Mouse (Mus musculus): ENCODE results near the gene Chn1. TPM values are rescaled to one million over a fixed set of nuclear protein-coding genes. Genes with fewer than 3 reads are reported as not detected.

The Chn1 gene
- polyA plus RNA-seq, 1 experiment = 23.7 TPM

DNA sequence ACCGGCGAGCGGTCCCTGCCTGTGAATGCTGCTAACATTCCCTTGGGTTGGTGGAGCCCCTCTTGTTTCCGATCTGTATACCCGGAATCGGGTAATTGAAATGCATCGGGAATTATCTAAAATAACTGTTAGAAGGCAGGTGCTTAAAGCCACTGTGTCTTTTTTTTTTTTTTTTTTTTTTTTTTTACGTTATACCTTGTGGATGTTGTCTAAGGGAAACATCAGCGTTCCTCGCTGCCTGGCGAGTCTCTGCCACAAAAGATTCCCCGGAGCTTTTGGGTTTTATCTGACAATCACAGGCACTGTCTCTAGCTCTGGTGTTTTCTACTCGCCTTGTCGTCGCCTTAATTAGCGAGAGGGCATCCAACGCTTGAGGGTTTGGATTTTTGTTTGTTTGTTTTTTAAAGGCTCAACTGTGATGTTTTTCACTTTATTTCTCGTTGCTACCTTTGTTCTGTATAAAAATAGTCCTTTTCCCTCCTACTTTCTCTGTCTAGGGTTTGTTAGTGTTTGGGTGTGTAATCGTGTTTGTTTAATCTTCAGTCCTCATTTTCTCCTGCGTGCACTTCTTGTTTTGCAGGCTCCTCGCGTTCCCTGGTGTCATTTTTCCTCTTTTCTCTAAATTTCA, 651 bp upstream of the Chn1 start:
- DNase-seq = peak; percentile 8
- no peak overlapping the region for H3K27ac ChIP-seq (ENCODE audit: insufficient read depth, low read depth, low read length)
- WGBS = 7% methylated on average over 22 of the region's 22 CpGs
- TF ChIP-seq CTCF (conservative IDR thresholded peaks at IDR 0.05; ENCODE audit: insufficient read depth, insufficient read length, low read depth, low read length) (no peak), POLR2A (IDR thresholded peaks at IDR 0.05; ENCODE audit: low read depth, low read length) (no peak)
- no peaks in the 10 kb centered on the region for H3K4me1 ChIP-seq (ENCODE audit: control insufficient read depth, insufficient read depth, low read length)
- H3K4me3 ChIP-seq (ENCODE audit: insufficient read depth, low read depth, low read length) = peak overlapping the region; percentile 90
- no peaks in the 10 kb centered on the region for H3K36me3 ChIP-seq (ENCODE audit: control insufficient read depth, insufficient read depth, low read length)
- H3K27me3 ChIP-seq (replicated peaks; ENCODE audit: control insufficient read depth, insufficient read depth, low read length) = peaks cover 3% of the 10 kb centered on the region

DNA sequence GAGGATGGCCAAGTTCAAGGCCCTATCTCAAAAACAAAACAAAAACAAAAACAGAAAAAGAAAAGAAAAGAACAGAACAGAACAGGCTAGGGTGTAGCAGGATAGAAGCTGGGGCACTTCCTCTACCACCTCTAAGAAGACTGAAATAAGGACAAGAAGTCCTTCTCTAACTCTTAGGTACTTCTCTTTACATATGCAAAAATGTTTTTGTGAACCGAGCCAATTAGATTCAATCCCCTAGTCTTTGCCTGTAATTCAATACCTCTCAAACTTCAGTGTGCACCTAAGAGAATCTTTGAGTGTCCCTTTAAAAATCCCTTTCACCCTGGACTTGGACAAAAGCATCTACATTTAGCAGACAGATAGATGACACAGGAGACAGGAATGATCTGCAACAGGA, 2.2 kb downstream of the Chn1 start:
- no peaks in the 10 kb centered on the region for H3K4me1 ChIP-seq (ENCODE audit: control insufficient read depth, insufficient read depth, low read length)
- WGBS = 29% methylated on average over 1 of the region's 1 CpGs
- peaks cover 3% of the 10 kb centered on the region for H3K27me3 ChIP-seq (replicated peaks; ENCODE audit: control insufficient read depth, insufficient read depth, low read length)
- no peak for DNase-seq
- no peak overlapping the region for H3K27ac ChIP-seq (ENCODE audit: insufficient read depth, low read depth, low read length)
- TF ChIP-seq CTCF (conservative IDR thresholded peaks at IDR 0.05; ENCODE audit: insufficient read depth, insufficient read length, low read depth, low read length) (no peak), POLR2A (IDR thresholded peaks at IDR 0.05; ENCODE audit: low read depth, low read length) (no peak)
- no peaks in the 10 kb centered on the region for H3K36me3 ChIP-seq (ENCODE audit: control insufficient read depth, insufficient read depth, low read length)
- H3K4me3 ChIP-seq (ENCODE audit: insufficient read depth, low read depth, low read length) = no peak overlapping the region

DNA sequence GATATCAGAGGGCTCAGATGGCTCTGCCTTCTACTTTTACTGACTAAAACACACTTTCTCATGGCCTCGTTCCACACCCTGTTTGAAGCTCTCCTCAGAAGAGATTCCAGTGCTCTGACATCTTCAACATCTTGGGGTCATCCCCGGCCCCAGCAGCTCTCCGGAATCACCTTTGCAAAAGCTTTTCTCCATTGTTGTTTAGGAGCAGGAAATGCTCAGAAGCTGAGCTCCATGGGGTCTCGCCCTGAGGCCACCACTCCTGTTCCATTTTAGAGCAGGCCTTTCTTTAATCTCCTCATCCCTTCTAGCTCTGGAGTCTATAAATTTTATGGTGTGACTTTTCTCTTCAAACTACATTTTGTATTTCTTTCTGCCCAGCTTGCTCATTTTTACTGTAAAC, 6.5 kb downstream of the Chn1 start:
- H3K4me3 ChIP-seq (ENCODE audit: insufficient read depth, low read depth, low read length) = no peak overlapping the region
- WGBS = 76% methylated on average over 4 of the region's 4 CpGs
- TF ChIP-seq CTCF (conservative IDR thresholded peaks at IDR 0.05; ENCODE audit: insufficient read depth, insufficient read length, low read depth, low read length) (no peak), POLR2A (IDR thresholded peaks at IDR 0.05; ENCODE audit: low read depth, low read length) (no peak)

DNA sequence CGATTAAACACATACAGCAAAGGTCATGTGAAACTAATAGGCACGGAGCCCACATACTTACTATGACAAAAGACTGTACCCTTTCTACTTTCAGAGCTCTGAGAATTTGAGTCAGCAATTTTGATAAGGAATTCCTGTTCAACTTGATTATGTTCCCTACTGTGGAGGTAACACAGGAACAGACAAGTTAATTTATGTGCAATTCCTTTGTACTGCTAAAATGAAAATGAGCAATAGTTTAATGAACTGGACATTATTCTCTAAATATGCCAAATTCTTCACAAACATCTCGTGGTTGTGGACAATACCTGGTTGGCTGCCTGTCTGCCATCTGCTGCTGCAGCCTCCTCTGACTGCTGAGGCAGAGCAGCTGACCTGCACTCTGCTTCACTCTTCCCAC, 11.6 kb downstream of the Chn1 start:
- no peak for DNase-seq
- Histone ChIP-seq H3K4me3 (ENCODE audit: insufficient read depth, low read depth, low read length) (no peak overlapping the region), H3K36me3 (ENCODE audit: control insufficient read depth, insufficient read depth, low read length) (no peaks in the 10 kb centered on the region), H3K27ac (ENCODE audit: insufficient read depth, low read depth, low read length) (no peak overlapping the region), H3K4me1 (ENCODE audit: control insufficient read depth, insufficient read depth, low read length) (no peaks in the 10 kb centered on the region), H3K27me3 (replicated peaks; ENCODE audit: control insufficient read depth, insufficient read depth, low read length) (no peaks in the 10 kb centered on the region)
- WGBS = 44% methylated on average over 3 of the region's 3 CpGs
- TF ChIP-seq POLR2A (IDR thresholded peaks at IDR 0.05; ENCODE audit: low read depth, low read length) (no peak), CTCF (conservative IDR thresholded peaks at IDR 0.05; ENCODE audit: insufficient read depth, insufficient read length, low read depth, low read length) (no peak)

More for the DNA sequence above, 6.5 kb downstream of the Chn1 start:
- Histone ChIP-seq H3K27me3 (replicated peaks; ENCODE audit: control insufficient read depth, insufficient read depth, low read length) (no peaks in the 10 kb centered on the region), H3K27ac (ENCODE audit: insufficient read depth, low read depth, low read length) (no peak overlapping the region), H3K4me1 (ENCODE audit: control insufficient read depth, insufficient read depth, low read length) (no peaks in the 10 kb centered on the region), H3K36me3 (ENCODE audit: control insufficient read depth, insufficient read depth, low read length) (no peaks in the 10 kb centered on the region)
- no peak for DNase-seq

DNA sequence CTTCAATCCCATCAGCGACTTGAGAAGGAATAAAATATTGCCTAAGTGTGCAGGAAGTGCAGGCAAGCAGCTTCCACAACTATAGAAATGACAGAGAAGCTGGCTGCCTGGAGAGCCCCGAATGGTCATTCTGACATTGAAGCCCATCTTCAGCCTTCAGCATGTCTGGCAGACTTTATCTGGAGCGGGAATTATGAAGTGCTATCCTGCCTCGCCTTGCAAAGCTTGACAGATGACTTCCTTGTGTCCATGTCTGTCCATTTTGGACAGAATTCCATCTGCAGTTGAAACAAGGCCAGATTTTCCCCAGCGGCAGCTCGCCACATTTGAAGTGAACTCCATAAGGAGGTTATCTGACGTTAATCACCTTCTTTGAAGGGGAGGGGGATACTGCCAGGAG, 15.2 kb downstream of the Chn1 start:
- Histone ChIP-seq H3K27ac (ENCODE audit: insufficient read depth, low read depth, low read length) (no peak overlapping the region), H3K36me3 (ENCODE audit: control insufficient read depth, insufficient read depth, low read length) (no peaks in the 10 kb centered on the region), H3K27me3 (replicated peaks; ENCODE audit: control insufficient read depth, insufficient read depth, low read length) (no peaks in the 10 kb centered on the region), H3K4me1 (ENCODE audit: control insufficient read depth, insufficient read depth, low read length) (no peaks in the 10 kb centered on the region), H3K4me3 (ENCODE audit: insufficient read depth, low read depth, low read length) (no peak overlapping the region)
- DNase-seq = no peak
- WGBS = 73% methylated on average over 7 of the region's 7 CpGs
- TF ChIP-seq CTCF (conservative IDR thresholded peaks at IDR 0.05; ENCODE audit: insufficient read depth, insufficient read length, low read depth, low read length) (no peak), POLR2A (IDR thresholded peaks at IDR 0.05; ENCODE audit: low read depth, low read length) (no peak)

DNA sequence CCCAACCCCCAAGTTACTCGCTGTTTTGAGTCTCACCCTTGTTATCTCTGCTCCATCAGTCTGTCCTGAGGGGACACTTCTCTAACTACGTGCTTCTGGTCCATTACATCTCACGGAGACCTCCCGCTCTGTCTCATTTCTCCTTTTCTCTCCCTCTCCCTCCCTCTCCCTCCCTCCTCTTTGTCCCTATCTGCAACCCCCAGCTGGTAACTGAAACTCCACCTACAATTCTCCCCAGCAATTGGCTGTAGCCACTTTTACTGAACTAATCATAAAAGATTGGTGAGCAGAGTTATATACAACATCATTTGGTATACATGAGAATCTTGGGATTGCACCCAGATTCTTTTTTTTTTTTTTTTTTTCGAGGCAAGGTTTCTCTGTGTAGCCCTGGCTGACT, 16.1 kb downstream of the Chn1 start:
- no peak for TF ChIP-seq CTCF (conservative IDR thresholded peaks at IDR 0.05; ENCODE audit: insufficient read depth, insufficient read length, low read depth, low read length)
- no peak overlapping the region for H3K4me3 ChIP-seq (ENCODE audit: insufficient read depth, low read depth, low read length)
- H3K27ac ChIP-seq (ENCODE audit: insufficient read depth, low read depth, low read length) = no peak overlapping the region
- WGBS = 87% methylated on average over 5 of the region's 5 CpGs
- no peaks in the 10 kb centered on the region for H3K27me3 ChIP-seq (replicated peaks; ENCODE audit: control insufficient read depth, insufficient read depth, low read length)
- H3K4me1 ChIP-seq (ENCODE audit: control insufficient read depth, insufficient read depth, low read length) = no peaks in the 10 kb centered on the region
- DNase-seq = no peak
- no peaks in the 10 kb centered on the region for H3K36me3 ChIP-seq (ENCODE audit: control insufficient read depth, insufficient read depth, low read length)

DNA sequence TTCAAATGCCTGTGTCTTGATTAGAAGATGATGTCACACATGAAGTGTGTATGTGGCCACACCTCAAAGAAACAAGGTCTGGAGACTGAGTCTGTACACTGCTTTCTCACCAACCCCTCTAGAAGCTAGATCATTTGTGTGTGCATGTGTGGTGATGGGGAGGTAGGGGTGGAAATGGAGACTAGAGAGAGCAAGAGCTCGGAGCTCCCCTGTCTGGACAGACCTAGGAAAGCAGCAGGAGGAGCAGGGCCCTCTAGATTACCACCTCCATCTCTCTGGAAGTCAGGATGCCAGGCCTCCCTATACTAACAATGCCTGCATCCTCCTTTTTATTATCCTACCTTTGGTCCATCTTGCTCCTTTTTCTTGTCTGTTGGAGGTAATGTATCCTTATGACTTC, 27.8 kb downstream of the Chn1 start:
- Histone ChIP-seq H3K27me3 (replicated peaks; ENCODE audit: control insufficient read depth, insufficient read depth, low read length) (no peaks in the 10 kb centered on the region), H3K36me3 (ENCODE audit: control insufficient read depth, insufficient read depth, low read length) (no peaks in the 10 kb centered on the region), H3K27ac (ENCODE audit: insufficient read depth, low read depth, low read length) (no peak overlapping the region), H3K4me3 (ENCODE audit: insufficient read depth, low read depth, low read length) (no peak overlapping the region), H3K4me1 (ENCODE audit: control insufficient read depth, insufficient read depth, low read length) (no peaks in the 10 kb centered on the region)
- no peak for TF ChIP-seq CTCF (conservative IDR thresholded peaks at IDR 0.05; ENCODE audit: insufficient read depth, insufficient read length, low read depth, low read length)
- no peak for TF ChIP-seq POLR2A (IDR thresholded peaks at IDR 0.05; ENCODE audit: low read depth, low read length)
- DNase-seq = no peak
- WGBS = 89% methylated on average over 1 of the region's 1 CpGs

Data from kidney, adult 2 months (tissue).